Mouse (Mus musculus): ENCODE measurements around the gene Fat1.

Fat1 gene

DNA sequence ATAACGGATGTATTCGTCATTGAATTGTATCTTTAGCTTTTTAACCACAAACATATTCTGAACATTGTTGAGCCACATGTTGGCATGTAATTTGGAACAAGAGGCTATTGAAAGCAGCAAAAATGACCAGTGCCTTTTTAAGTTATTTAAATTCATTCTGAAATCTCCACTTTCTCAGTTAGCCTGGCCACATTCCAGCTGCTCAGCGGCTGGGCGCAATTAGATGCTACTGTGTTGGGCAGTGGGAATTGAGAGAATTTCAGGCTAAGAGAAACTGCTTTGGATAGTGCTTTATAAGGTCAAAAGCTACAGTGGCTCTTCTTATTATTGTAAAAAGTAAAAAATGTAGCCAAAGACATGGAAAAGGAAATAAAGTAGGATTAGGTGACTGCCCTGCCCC is 67.4 kb downstream of the Fat1 start:
- no peak for DNase-seq (ENCODE audit: low read depth, low spot score)

DNA sequence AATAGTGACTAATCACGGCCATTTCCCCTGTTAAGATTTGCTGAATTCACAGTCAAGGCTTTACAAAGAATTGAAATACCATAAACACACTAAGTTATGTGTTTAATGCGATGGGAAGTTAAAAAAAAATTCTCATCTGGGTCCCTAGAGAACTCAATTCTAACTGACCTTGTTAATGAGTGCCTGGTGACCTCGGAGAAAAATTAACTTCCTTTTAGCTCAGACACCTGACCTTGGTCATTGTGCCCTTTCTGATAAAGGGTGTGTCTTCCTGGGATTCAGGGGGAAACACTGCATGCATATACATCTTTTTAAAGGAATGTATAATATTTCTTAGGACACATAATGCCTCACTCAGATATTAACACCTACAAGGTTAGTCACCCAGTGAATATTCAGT is 68.8 kb downstream of the Fat1 start:
- no peak for DNase-seq (ENCODE audit: low read depth, low spot score)

DNA sequence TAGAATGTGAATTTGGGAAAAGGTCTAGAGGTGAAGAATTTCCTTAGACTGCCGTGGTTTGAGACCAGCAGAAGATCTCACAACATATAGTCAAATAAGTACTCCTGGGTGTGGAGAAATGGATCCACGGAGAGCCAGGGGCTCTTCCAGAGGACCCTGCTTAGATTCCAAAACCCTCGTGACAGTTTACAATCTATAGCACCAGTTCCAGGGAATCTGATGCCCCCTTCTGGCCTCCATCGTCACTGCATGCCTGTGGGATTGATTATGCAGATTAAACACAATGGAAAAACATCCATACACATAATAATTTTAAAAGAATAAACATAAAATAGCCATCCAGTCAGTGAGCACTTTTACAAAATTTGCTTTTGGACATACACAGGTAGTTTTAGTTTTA is 75.4 kb downstream of the Fat1 start:
- no peak for DNase-seq (ENCODE audit: low read depth, low spot score)

DNA sequence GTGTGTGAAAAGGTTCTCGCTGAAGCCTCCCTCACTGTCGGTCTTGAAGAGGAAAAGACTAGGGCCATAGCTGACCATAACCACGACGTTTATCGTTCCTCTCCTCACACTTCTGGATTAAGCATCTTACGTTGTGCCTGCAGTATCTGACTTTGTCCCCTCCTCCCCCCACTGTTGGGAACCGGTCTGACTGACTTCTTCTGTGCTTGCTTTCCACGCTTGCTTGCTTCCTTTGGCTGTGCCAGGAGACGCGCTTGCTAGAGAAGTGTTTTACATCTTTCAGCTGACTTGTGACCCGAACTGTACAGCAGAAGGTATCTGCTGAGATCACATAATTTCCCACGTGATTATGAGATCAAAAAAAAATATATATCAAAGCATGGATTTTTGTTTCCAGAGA is 76.5 kb downstream of the Fat1 start:
- DNase-seq (ENCODE audit: low read depth, low spot score): no peak

DNA sequence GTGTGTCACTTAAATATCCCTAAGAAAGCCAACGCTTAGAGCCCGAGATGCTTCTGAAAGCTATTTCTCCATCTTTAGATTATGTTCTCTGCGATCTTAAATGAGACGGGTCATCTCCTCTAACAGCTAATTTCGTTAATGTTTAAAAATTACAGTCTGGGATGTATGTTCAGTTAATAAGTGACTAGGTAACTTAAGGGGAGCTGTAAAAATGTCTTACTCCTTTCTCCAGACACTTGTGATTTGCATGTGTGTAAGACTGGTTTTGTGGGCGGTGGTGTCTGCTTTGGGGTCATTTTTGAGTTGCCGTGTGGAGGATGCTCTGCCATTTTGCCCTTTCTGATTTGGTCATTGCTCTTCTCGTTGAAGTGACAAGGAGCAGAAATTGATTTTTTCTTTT is 78.6 kb downstream of the Fat1 start:
- DNase-seq (ENCODE audit: low read depth, low spot score): no peak

DNA sequence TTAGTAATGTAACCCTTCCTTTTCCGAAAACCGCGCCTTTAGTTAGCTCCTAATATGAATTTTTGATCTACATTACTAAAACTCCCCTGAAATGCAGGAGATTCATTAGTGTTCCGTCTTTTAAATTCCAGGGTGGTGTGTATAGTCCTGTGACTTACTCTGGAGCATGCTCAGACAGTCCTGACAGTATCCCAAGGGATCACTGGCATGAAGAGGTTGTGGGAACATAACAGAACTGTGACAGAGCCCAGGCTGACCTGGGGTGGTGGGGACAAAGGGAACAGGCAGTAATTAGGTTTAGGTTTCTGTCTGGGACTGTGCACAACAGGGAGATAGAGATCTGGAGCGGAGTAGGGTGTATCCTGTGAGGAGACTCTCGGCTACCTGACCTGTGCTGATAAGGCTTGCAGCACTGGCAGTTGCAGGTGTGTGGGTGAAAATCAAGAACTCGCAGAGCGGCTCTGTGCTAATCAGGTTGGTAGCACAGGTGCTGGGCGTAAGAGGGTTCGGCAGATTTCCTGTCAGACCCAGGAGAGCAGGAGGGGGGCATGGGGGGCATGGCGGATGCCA is 79.3 kb downstream of the Fat1 start:
- no peak for DNase-seq (ENCODE audit: low read depth, low spot score)

DNA sequence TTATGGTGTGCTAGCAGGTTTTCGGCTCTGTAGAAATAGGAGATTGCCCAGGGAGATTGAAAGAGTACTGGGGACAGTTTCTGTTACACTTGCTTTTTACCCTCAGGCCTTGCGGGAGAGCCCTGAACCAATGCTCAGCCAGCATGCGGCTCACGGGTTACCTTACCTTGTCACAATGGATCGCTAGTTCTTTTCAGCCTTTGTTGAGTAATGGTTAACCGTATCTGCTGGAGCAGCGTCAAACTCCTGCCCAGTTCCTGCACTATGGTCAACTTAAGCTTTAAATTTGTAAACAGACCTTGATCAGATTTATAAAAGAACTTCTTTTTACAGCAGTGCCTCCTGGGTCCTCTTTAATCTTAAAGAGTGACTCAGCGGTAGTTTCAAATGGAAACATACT is 80.6 kb downstream of the Fat1 start:
- no peak for DNase-seq (ENCODE audit: low read depth, low spot score)

DNA sequence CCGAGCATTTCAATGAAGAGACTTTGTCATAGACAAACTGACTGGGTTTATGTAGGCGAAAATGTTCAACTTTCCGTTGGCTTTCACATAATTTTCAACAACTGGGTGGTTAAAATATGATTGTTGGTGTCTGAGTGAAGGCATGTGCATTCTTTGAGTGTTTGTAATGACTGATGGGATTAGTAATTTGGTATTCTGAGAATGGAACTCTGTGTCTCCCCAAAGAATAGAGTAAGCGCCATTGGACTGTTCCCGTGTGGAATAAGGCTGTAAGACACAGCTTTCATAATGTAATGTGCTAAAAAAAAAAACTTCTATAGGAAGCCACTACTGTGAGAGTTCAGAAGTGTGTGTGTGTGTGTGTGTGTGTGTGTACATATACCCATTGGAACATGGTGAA is 84.0 kb downstream of the Fat1 start:
- no peak for DNase-seq (ENCODE audit: low read depth, low spot score)

DNA sequence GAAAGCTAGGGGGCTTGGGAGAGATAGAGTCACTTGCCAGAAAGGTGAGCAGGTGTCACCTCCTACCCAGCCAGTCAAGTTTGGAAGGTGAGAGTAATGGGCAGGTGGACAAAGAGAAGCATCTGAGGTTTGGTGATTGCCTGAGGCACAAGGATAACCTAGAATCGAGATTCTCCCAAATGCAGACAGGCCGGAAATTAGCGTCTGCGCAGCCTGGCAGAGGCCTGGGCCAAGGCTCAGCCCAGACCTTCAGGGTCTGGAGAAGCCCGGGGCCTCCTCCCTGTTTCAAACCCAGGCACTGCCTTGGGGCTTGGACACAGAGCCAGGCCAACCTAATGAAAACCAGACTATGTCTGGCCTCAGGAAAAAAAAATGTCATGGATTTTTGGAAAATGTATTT is 85.9 kb downstream of the Fat1 start:
- no peak for DNase-seq (ENCODE audit: low read depth, low spot score)

DNA sequence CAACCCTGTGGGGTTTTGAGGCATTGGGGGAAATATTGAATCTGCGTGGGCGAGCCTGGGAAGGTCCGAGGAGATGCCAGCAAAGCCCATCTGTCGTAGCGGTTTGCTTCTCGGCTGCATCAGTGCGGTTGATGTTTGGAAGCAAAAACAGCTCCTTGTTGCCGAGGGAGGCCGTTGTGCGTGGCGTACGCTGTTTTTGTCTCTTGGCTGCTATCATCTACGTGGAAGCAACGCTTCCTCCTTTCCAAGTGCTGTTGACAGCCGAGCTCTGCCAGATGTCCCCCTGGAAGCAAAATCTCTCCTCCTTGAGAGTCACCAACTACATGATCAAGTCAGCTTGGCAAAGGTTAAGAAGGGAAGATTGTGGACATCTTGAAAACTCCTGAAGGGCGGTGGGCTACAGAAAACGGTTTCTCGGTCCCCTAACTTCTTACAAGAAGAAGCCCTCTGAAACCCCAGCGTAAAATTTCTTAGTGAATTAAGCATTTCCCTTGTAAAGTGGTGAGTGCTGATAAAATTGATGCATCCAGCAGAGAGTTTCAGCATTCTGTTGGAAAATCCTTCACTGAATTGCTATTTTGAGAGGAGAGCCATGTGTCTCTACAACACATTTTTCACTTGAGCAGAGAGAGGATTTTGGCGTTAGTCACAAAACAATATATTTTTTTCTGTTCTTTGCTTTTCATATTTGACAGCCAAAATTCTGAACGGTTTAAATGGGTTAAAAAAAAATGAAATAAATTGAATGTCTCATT is 86.8 kb downstream of the Fat1 start:
- no peak for DNase-seq (ENCODE audit: low read depth, low spot score)

DNA sequence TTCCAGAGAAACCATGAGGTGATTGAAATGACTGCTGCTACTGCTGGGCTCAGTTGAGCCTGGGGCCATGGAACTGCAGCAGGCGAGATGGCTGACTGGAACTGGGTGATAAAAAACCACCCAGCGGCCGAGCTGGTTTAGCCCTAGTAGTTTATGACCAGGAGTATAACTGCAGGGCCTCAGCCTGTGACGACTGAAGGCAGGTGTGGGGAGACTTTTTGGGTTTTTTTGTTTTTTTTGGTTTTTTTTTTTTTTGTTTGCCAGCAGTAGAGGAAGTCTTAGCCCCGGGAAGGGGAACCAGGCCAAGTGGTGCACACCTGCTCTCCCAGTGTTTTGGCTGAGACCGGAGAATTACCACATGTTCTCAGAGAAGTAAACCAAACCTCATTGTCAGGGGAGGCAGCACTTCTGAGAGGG is 92.8 kb downstream of the Fat1 start:
- no peak for DNase-seq (ENCODE audit: low read depth, low spot score)

DNA sequence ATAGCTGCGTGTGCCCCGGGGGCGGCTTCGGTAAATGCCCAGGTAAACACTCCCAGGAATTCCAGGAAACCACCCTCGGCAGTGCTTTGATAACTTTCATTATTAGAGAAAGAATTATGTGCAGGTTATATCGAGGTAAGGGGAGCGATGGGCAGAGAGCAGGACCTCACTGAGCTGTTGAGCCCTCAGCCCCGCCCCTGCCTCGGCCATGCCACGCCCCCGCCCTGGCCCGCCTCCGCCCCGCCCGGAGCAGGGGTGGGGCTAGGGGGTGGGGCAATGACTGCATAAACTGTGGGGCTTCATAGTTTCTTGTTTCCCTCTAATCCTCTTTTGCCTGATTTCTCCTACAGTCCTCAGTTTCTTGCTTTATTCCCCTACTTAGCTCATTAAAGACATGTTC is 103.1 kb downstream of the Fat1 start:
- DNase-seq (ENCODE audit: low read depth, low spot score): no peak

DNA sequence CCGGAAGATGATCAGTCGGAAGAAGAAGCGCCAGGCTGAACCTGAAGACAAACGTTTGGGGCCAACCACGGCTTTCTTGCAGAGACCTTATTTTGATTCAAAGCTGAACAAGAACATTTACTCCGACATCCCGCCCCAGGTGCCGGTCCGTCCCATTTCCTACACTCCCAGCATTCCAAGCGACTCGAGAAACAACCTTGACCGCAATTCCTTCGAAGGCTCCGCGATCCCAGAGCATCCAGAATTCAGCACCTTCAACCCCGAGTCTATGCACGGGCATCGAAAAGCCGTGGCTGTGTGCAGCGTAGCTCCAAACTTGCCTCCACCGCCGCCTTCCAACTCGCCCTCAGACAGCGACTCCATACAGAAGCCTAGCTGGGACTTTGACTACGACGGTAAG is 108.9 kb downstream of the Fat1 start:
- DNase-seq (ENCODE audit: low read depth, low spot score): no peak

DNA sequence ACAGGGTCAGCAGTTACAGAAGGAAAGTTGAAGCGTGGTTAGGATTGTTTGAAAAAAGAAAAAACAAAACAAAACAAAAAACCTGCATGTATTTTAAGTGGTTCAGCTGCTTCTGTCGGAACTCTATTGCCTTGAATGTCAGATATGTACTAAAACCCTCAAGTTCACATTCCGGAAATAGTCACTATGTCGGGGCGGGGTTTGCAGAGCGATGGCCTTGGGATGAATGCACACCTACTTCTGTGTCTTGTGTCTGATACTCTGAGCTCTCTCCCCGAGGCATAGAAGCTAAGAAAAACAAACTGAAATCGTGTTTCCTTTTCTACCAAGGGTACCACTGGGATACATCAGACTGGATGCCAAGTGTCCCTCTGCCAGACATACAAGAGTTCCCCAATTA is 115.2 kb downstream of the Fat1 start:
- no peak for DNase-seq (ENCODE audit: low read depth, low spot score)

DNA sequence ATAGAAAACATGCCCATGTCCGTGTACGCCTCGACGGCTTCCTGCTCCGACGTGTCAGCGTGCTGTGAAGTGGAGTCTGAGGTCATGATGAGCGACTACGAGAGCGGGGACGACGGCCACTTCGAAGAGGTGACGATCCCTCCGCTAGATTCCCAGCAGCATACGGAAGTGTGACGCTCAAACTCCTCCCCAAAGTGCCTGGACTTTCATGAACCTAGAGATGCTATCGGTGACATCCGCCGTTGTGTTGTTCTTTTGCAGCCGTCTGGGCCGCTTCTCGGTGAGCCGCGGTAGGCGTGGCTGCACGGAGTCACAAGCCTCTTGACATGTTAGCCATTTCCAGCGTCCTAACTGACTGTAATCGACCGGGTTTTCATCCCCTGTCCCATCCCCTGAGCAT is 116.0 kb downstream of the Fat1 start:
- no peak for DNase-seq (ENCODE audit: low read depth, low spot score)

DNA sequence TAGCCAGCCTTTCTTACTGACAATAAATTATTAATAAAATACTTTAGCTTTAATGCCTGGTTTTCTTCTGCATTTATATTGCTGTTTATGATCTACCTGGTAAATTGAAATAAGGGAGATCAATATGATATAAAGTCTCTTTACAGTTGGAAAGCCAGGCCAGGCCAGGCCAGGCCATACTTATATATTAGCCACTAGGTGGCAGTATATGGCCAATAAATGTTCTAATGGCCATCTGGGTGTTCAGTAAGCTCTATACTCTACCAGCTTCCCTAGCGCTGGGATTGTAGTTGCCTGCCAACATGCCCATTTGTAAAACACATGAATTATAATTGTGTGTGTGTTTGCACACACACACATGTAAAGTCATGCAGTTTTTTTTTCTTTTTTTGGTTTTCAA is 117.0 kb downstream of the Fat1 start:
- no peak for DNase-seq (ENCODE audit: low read depth, low spot score)

DNA sequence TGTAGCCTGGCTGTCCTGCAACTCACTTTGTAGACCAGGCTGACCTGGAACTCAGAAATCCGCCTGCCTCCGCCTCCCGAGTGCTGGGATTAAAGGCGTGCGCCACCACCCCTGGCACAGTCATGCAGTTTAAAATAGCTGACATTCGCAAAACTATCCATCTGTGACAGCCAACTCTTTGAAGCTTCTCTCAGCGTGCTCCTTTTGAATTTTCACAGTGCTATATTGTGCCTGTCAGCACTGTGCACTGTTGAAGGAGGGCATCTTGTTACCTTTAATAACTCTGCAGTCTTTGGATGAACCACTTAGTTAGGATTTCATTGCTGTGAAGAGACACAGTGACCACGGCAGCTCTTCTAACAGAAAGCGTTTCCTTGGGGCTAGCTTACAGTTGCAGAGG is 117.4 kb downstream of the Fat1 start:
- no peak for DNase-seq (ENCODE audit: low read depth, low spot score)

DNA sequence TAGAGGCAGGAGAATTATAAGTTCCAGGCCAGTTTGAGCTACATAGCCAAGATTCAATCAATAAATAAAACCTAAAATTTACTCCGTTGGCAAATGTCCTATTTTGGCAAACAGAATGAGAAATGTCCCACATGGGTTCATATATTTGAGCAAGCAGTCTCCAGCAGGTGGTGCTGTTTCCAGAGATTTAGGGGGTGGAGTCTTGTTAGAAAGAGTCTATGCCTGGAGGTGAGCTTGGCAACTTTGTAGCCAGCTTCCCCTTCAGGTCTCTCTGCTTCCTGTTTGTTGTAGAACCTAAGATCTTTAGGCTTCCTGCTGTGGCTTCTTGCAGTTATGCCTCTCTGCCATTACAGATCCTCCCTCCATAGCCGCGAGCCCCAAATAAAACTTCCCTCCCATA is 120.3 kb downstream of the Fat1 start:
- DNase-seq (ENCODE audit: low read depth, low spot score): no peak

DNA sequence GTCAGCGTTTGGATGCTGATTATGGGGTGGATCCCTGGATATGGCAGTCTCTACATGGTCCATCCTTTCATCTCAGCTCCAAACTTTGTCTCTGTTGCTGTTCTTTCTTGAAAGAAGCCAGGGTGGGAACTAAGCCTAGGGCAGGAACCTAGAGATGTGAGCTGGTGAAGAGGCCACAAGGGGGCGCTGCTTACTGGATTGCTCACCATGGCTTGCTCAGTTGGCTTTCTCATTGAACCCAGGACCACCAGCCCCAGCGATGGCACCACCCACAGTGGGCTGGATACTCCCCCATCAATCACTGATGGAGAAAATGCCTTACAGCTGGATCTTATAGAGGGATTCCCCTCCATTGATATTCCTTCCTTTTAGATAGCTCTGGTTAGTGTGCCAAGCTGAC is 121.6 kb downstream of the Fat1 start:
- no peak for DNase-seq (ENCODE audit: low read depth, low spot score)

DNA sequence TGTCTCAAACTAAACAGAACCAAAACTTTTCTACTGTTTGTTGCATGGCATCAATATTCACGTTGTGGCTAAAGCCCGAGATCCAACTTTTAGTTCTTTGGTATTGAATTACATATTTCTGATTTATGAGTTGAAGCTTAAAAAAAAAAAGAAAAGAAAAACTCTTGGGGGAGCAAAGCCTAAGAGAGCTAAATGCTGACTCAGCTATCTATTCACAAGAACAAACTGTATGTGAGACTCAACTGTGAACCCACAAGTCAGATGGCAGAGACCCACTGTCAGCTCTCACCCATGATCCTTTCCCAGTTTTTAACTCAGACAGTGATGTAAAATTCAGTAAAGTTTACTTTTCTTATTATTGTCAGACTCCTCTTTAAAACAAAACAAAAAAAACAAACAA is 124.8 kb downstream of the Fat1 start:
- DNase-seq (ENCODE audit: low read depth, low spot score): no peak

DNA sequence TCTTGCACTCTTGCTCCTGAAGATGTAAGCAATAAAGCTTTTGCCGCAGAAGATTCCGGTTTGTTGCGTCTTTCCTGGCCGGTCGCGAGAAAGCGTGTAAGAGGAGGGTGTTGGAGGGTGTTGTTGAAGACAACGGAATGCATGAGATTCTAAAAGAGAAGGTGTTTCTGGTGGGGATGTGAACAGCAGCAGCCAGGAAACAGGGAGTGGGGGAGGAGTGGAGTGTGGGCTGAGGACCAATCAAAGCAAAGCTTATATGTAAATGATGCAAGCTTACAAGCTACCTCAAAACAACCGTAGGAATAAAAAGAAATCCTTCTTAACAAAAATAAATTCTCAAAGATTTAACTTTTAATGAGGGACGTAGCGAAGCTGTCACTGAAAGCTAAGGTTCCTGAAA is 127.1 kb downstream of the Fat1 start:
- DNase-seq (ENCODE audit: low read depth, low spot score): no peak

DNA sequence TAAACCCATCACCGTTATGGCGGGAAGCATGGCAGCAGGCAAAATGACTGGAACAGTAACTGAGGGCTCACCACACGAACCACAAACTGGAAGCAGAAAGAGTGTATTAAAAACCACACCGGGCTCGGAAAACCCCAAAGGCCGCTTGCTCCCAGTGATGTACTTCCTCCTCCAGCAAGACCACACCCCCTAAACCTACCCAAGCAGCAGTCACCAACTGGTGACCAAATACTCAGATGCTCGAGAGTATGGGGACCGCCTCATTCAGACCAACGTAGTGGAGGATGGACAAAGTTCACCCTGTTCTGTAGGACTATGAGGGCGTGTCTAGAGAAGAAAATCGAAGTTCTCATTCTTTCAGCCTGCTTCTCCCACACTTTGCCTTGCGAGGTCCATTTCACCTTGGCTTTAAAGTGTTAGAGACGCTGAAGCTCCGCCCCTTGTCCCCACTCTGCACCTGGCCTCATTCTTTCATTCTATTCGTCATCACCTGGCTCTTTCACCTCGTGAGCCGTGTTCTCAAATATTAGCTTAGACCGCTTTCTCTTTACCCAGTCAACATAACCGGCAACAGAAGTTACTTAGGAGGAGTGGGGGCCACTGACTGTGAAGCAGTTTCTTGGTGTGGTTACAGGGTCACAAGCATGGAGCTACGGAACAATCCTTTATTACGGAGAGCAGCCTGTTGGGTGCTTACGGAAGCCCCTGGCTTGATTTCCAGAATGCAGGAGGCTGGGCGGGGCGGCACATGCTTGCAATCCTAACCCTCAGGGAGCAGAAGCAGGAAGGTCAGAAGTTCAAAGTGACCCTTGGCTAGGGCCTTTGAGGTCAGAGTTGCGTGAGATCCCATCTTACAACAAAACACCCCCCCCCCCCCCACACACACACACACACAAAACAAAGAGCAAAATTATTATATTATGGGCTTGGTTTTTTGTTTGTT is 128.0 kb downstream of the Fat1 start:
- DNase-seq (ENCODE audit: low read depth, low spot score): no peak
